Mouse (Mus musculus): ENCODE measurements around the gene Kcnn3. TPM values are rescaled to one million over a fixed set of nuclear protein-coding genes. Genes with fewer than 3 reads are reported as not detected.
A peak's percentile ranks its signal among the peaks of the same experiment; 100 is the strongest.

Kcnn3 gene
- 0.43 and 0.74 TPM in 2 replicates for polyA plus RNA-seq (2016; fragmentation: Nextera tagmentation; extraction: Ambion mirVana)

DNA sequence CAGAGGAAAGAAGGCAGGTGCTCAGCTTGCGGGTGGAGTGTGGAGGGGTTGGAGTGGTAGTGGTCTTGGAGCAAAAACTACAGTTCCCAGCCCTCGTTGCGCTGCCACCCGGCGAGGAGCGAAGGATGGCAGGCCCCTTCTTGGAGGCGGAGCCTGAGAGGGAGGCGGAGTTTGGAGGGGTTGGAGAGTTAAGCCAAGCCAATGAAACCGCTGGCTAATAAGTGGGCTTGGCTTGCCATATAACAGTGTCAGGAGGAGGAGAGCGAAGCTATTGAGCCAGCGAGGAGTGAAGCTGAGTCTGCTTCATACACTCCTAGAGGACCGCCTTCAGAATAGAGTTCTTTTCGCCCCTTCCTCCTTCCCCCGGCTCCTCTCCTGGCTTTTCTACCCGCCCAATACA lies at the start of gene Kcnn3:
Kcnn3 (plus strand) TSS at position 271 of the 400 bp plus-strand sequence.
- H3K27me3 ChIP-seq (ENCODE audit: low read depth, poor library complexity, severe bottlenecking), result peaks cover 44% of the 10 kb centered on the region
- peaks cover 38% of the 10 kb centered on the region for H3K4me1 ChIP-seq
- H3K4me3 ChIP-seq, result peak within 1 kb of the TSS; percentile 58
- peak; percentile 83 for DNase-seq (ENCODE audit: low spot score)
- no peaks in the 10 kb centered on the region for H3K9me3 ChIP-seq (replicated peaks)
- H3K36me3 ChIP-seq, result no peaks in the 10 kb centered on the region
- WGBS, result under 1% methylated on average over 15 of the region's 15 CpGs
- peak within 1 kb of the TSS; percentile 37 for H3K27ac ChIP-seq

DNA sequence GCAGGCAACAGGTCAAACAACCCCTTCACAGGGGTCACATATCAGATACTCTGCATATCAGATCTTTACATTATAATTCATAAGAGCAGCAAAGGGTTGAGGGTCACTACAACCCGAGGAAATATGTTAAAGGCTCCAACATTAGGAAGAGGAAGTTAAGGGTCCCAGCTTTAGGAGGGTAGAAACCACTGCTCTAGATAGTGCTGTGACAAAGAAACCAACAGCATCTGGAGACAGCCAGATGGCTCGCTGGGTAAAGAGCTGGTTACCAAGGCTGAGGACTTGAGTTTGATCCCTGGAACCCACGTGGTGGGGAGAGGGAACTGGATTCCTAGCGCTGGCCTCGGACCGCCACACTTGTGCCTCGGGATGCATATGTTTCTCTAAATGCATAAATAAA lies 47.7 kb upstream of the Kcnn3 start:
- no peak overlapping the region for H3K4me3 ChIP-seq
- DNase-seq (ENCODE audit: low spot score), result no peak
- H3K9me3 ChIP-seq (replicated peaks), result no peaks in the 10 kb centered on the region
- 82% methylated on average over 7 of the region's 7 CpGs for WGBS
- peaks cover 28% of the 10 kb centered on the region for H3K36me3 ChIP-seq
- no peaks in the 10 kb centered on the region for H3K27me3 ChIP-seq (ENCODE audit: low read depth, poor library complexity, severe bottlenecking)
- H3K27ac ChIP-seq, result no peak overlapping the region
- no peaks in the 10 kb centered on the region for H3K4me1 ChIP-seq

DNA sequence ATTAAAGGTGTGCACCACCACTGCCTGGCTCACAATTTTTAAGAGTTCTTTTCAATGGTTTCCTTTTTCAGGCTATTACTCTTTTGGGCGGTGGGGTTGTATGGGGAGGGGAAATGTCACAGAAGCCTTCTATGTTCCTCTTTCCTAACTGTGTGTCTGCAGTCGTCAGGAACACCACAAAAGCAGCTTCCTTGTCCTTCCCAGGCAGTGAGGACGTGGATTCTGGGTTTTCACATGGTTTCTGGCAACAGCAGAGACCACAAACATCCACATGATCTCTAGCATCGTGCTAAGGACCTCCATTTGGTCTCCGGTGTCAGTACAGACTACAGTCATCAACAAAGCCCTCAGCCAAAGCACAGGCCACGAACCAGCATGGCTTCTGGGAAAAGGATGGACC lies 46.1 kb upstream of the Kcnn3 start:
- Histone ChIP-seq H3K4me1 (no peaks in the 10 kb centered on the region), H3K4me3 (no peak overlapping the region), H3K36me3 (peaks cover 12% of the 10 kb centered on the region), H3K9me3 (replicated peaks) (no peaks in the 10 kb centered on the region), H3K27me3 (ENCODE audit: low read depth, poor library complexity, severe bottlenecking) (no peaks in the 10 kb centered on the region), H3K27ac (no peak overlapping the region)
- DNase-seq (ENCODE audit: low spot score), result no peak
- 78% methylated on average over 6 of the region's 6 CpGs for WGBS

DNA sequence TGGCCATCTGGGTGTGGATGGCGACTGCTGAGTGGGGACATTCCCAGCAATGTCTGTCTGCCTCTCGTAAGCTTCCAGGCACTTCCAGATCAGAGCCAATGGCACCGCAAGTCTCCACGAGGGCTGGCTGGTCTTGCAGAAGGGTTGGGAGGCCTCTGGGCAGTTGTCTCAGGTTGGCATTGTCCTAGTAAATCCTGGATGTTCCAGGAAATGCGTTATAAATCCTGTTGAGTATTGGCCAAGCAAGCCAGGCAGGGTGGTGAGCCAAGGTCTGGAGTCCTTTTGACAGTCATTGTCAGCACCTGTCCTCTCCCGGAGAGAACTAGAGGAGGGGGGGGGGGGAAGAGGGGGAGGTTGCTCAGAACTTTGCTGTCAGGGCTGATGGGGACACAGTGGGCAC lies 40.9 kb upstream of the Kcnn3 start:
- no peaks in the 10 kb centered on the region for H3K4me1 ChIP-seq
- H3K9me3 ChIP-seq (replicated peaks), result no peaks in the 10 kb centered on the region
- no peaks in the 10 kb centered on the region for H3K36me3 ChIP-seq
- H3K27me3 ChIP-seq (ENCODE audit: low read depth, poor library complexity, severe bottlenecking), result no peaks in the 10 kb centered on the region
- H3K27ac ChIP-seq, result no peak overlapping the region
- no peak for DNase-seq (ENCODE audit: low spot score)
- no peak overlapping the region for H3K4me3 ChIP-seq
- whole genome bisulfite sequencing, result 76% methylated on average over 6 of the region's 6 CpGs

DNA sequence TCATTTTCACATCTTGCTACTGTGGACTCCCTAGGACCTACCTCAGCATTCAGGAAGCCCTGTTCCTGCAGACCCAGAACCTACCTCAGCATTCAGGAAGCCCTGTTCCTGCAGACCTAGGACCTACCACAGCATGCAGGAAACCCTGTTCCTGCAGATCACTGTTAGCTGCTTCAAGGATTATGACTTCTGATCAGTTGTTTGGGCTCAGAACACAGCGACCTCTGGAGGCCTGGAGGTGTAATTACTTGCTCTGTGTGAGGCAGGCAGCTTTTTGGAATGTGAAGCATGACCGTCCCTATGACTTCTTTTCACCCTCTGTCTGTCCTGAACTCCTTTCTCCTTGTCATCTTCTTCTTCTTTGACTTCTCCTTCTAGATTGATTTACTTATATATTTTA lies 38.5 kb upstream of the Kcnn3 start:
- Histone ChIP-seq H3K4me3 (no peak overlapping the region), H3K36me3 (no peaks in the 10 kb centered on the region), H3K9me3 (replicated peaks) (no peaks in the 10 kb centered on the region), H3K4me1 (peaks cover 7% of the 10 kb centered on the region; the same call in 1 of the 2 replicates), H3K27me3 (ENCODE audit: low read depth, poor library complexity, severe bottlenecking) (no peaks in the 10 kb centered on the region), H3K27ac (no peak overlapping the region)
- DNase-seq (ENCODE audit: low spot score), result peak; percentile 50
- WGBS, result 45% methylated on average over 2 of the region's 2 CpGs

DNA sequence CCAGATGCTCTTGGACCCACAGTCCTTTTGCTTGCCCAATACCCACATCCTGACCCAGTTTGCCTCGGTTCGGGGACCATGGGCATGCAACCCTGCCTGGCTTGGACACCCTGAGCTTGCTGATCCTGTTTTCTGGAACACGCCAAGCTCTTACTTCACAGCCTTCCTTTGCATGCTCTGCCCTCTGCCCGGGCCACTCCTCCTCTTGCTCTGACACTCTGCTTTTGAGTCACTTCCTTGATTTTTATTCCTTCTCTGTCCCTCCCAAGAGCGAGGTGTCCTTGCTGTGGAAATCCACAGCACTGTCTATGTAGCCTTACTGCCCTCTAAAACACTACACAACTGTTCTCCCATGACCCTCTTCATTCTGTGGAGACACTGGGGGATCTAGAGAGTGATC lies 37.7 kb upstream of the Kcnn3 start:
- H3K4me3 ChIP-seq, result no peak overlapping the region
- no peaks in the 10 kb centered on the region for H3K27me3 ChIP-seq (ENCODE audit: low read depth, poor library complexity, severe bottlenecking)
- 89% methylated on average over 5 of the region's 5 CpGs for WGBS
- H3K9me3 ChIP-seq (replicated peaks), result no peaks in the 10 kb centered on the region
- no peaks in the 10 kb centered on the region for H3K36me3 ChIP-seq
- no peak for DNase-seq (ENCODE audit: low spot score)
- H3K4me1 ChIP-seq, result peaks cover 7% of the 10 kb centered on the region; the same call in 1 of the 2 replicates
- no peak overlapping the region for H3K27ac ChIP-seq

DNA sequence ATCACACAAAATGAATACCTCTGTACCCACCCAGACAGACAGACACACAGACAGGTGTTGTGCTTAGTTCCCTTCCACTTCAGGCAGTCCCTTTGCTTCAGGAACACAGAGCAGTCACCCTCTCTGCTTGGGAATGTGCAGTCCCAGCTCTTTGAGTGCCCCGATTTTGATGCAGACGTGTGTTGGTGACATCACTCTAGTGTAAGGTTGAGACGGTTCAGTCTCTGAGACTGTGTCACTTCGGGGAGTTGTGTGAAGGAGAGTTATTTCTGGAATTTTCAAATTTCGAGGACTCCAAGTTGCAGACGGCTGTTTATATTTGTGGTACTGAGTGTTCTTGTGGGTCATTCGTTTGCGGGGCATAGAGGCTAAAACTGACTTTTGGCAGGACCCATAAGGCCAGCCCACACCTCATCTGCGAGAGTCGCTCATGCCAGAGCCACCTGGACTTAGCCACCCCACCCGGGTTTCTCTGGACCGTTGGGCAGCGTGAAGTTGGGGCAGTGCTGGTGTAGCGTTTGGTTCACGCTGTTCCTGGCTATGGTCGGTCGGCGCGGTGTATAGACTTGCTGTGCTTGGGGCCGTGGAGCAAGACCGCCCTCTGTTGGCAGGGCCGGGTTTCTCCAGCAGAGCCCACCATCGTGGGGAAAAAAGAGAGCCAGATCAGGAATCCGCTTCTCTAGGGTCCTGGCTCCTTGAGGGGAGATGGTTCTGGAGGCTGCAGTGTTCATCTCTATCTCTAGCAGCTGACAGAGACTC lies 35.0 kb upstream of the Kcnn3 start:
- DNase-seq (ENCODE audit: low spot score), result peak; percentile 88
- Histone ChIP-seq H3K4me1 (peaks cover 7% of the 10 kb centered on the region; the same call in 1 of the 2 replicates), H3K27ac (no peak overlapping the region), H3K27me3 (ENCODE audit: low read depth, poor library complexity, severe bottlenecking) (no peaks in the 10 kb centered on the region), H3K36me3 (no peaks in the 10 kb centered on the region), H3K4me3 (peak overlapping the region; percentile 24), H3K9me3 (replicated peaks) (no peaks in the 10 kb centered on the region)
- 24% methylated on average over 24 of the region's 24 CpGs for WGBS

DNA sequence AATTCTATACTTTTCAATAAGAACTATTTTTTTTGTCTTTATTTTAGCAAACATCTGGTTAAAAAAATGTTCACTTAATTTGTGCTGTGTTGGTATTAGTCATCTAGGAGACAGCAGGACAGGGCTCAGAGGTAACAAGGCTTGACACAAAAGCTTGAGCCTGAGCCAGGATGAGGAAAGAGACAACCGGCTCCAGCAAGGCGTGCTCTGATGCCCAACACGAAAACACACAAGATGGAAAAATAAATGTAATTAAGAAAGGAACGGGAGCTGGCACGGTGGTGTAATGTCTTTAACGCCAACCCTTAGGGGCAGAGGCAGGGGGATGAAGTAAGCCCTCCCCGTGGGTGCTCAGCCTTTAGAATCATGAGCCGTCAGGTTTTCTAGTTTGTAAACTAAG lies 33.9 kb upstream of the Kcnn3 start:
- no peaks in the 10 kb centered on the region for H3K27me3 ChIP-seq (ENCODE audit: low read depth, poor library complexity, severe bottlenecking)
- no peaks in the 10 kb centered on the region for H3K9me3 ChIP-seq (replicated peaks)
- H3K27ac ChIP-seq, result no peak overlapping the region
- no peak overlapping the region for H3K4me3 ChIP-seq
- no peaks in the 10 kb centered on the region for H3K36me3 ChIP-seq
- peaks cover 7% of the 10 kb centered on the region; the same call in 1 of the 2 replicates for H3K4me1 ChIP-seq
- 90% methylated on average over 8 of the region's 8 CpGs for WGBS
- DNase-seq (ENCODE audit: low spot score), result no peak

DNA sequence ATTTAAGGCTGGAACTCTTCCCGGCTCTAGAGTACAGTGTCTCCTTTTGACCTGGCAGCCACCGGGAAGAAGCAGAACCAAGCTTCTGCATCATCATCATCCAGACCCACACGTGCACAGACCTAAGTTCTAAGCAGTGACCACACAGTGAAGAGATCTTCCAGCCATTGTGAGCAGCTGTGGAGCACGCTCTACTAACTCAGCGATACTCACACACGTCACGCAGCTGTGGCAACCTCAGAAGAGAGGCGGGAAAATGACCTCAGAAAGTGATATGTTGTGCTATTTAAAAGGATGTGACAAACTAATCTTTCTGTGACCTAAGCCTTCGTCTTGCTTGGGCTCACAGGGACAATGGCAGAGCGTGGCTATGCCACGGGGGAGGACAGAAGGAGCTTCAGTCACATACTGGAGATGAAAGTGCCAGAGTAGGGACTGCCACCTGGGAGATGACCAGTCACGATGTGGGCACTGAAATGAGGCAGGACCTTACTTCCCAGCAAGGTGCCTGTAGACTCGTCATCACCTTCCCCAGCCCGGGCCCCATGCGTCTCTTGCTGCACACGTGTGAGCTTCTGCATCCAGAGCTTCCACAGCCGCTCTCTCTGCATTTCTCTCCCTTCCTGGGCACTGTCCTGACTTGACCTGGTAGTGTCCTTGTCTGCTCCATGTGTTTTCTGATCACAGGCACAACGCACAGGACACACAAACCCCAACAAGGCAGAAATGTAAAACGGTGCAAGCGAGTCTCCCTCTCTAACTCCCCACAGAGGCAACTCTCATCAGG lies 32.9 kb upstream of the Kcnn3 start:
- no peaks in the 10 kb centered on the region for H3K9me3 ChIP-seq (replicated peaks)
- H3K4me3 ChIP-seq, result no peak overlapping the region
- H3K27ac ChIP-seq, result no peak overlapping the region
- 75% methylated on average over 20 of the region's 20 CpGs for WGBS
- no peaks in the 10 kb centered on the region for H3K27me3 ChIP-seq (ENCODE audit: low read depth, poor library complexity, severe bottlenecking)
- peaks cover 14% of the 10 kb centered on the region for H3K4me1 ChIP-seq
- no peak for DNase-seq (ENCODE audit: low spot score)
- H3K36me3 ChIP-seq, result no peaks in the 10 kb centered on the region

DNA sequence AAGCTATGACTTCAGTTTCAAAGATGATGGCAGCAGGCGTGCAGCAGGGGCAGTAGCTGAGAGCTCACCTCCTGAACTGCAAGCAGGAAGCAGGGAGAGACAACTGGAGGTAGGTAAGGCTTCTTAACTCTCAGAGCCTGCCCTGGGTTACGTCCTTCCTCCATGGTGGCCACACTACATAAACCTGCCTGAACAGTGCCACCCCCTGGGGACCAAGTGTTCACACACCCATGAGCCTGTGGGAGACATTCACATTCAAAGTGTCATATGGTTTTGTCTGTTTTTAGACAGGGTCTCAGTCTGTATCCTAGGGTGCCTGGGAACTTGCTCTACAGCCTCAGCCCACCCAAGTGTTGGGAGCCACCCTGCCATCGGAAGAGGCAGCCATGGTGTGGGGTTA lies 29.2 kb upstream of the Kcnn3 start:
- H3K4me3 ChIP-seq, result no peak overlapping the region
- 90% methylated on average over 3 of the region's 3 CpGs for WGBS
- no peak overlapping the region for H3K27ac ChIP-seq
- H3K9me3 ChIP-seq (replicated peaks), result no peaks in the 10 kb centered on the region
- no peaks in the 10 kb centered on the region for H3K36me3 ChIP-seq
- no peak for DNase-seq (ENCODE audit: low spot score)
- no peaks in the 10 kb centered on the region for H3K27me3 ChIP-seq (ENCODE audit: low read depth, poor library complexity, severe bottlenecking)
- peaks cover 24% of the 10 kb centered on the region for H3K4me1 ChIP-seq

DNA sequence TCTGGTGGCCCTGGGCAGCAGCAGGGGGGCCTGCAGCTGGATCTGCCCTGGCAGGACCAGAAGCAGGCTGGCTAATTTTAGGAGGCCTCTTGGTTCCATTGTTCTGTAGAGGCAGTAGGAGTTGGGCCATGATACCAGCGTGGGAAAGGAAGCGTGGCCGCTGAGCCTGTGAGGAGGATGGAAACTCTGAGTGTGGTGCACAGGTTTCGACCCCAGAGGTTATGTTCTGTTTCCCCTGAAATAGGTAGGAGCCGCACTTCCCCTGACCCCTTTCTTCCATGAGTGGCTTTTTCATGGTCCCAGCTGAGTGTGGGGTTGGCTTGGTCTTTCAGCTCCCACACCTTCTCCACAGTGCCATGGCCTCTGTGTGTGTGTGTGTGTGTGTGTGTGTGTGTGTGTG lies 28.4 kb upstream of the Kcnn3 start:
- H3K4me1 ChIP-seq, result peaks cover 24% of the 10 kb centered on the region
- H3K36me3 ChIP-seq, result no peaks in the 10 kb centered on the region
- 85% methylated on average over 5 of the region's 5 CpGs for WGBS
- no peak overlapping the region for H3K27ac ChIP-seq
- no peaks in the 10 kb centered on the region for H3K27me3 ChIP-seq (ENCODE audit: low read depth, poor library complexity, severe bottlenecking)
- H3K9me3 ChIP-seq (replicated peaks), result no peaks in the 10 kb centered on the region
- H3K4me3 ChIP-seq, result no peak overlapping the region
- no peak for DNase-seq (ENCODE audit: low spot score)

DNA sequence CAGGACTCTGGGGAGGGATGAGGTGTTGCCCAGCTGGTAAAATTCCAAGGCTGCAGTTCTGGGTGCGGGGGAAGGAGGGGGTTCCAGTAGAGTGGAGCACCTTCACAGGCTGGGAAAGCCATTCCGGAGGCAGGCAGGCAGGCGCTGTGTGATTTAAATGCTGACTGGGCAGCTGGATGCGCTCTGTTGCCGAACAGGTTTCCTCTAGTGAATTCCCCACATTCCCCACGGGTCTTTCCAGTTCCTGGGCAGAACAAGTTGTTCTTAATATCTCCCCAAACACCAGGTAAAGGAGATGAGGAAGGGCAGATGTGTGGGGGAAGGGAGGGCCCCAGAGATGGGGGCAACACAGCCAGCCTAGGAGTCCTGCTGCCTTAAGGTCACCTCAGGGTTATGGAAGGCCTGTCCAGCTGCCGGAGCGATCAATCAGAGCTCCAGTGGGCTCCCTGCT lies 27.2 kb upstream of the Kcnn3 start:
- H3K36me3 ChIP-seq, result no peaks in the 10 kb centered on the region
- H3K27me3 ChIP-seq (ENCODE audit: low read depth, poor library complexity, severe bottlenecking), result no peaks in the 10 kb centered on the region
- H3K27ac ChIP-seq, result peak overlapping the region; percentile 50; the same call in 1 of the 2 replicates
- WGBS, result 41% methylated on average over 8 of the region's 8 CpGs
- H3K9me3 ChIP-seq (replicated peaks), result no peaks in the 10 kb centered on the region
- H3K4me3 ChIP-seq, result no peak overlapping the region
- no peak for DNase-seq (ENCODE audit: low spot score)
- H3K4me1 ChIP-seq, result peaks cover 24% of the 10 kb centered on the region

DNA sequence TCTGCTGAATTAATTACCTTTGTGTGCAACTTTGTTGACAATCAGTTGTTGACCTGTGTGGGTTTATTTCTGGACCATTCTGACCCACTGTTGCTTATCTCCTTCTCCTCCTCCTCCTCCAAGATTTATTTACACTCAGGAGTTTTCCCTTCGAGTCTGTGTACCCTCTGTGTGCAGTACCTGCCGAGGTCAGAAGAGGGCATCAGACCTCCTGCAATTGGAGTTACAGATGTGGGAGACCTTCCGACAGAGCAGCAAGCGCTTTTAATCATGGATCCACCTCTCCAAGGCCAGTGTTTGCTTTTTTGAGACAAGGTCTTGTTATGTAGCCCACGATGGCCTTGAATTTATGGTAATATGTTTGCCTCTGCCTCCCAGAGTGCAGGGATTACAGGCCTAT lies 25.3 kb upstream of the Kcnn3 start:
- 92% methylated on average over 5 of the region's 5 CpGs for WGBS
- DNase-seq (ENCODE audit: low spot score), result no peak
- H3K9me3 ChIP-seq (replicated peaks), result no peaks in the 10 kb centered on the region
- no peak overlapping the region for H3K4me3 ChIP-seq
- no peaks in the 10 kb centered on the region for H3K36me3 ChIP-seq
- H3K27ac ChIP-seq, result no peak overlapping the region
- no peaks in the 10 kb centered on the region for H3K27me3 ChIP-seq (ENCODE audit: low read depth, poor library complexity, severe bottlenecking)
- peaks cover 26% of the 10 kb centered on the region for H3K4me1 ChIP-seq

Data from limb, embryonic 10.5 days (tissue).